Mouse (Mus musculus): ENCODE measurements around the gene R3hdm1. TPM values are rescaled to one million over a fixed set of nuclear protein-coding genes. Genes with fewer than 3 reads are reported as not detected.
"Not testable (repeated sequence)": the region's sequence is repeated elsewhere in the genome, so short reads cannot be mapped to it uniquely, and the experiment has no call there.

R3hdm1 gene
- polyA plus RNA-seq, 1 experiment from 2014 or later = 63.0 TPM

- Histone ChIP-seq H3K4me3 (ENCODE audit: low read depth, low read length) (peak overlapping the region; percentile 80), H3K9ac (ENCODE audit: low read length) (peak overlapping the region; percentile 40), H3K27ac (ENCODE audit: low read depth, low read length) (no peak overlapping the region), H3K27me3 (replicated peaks; ENCODE audit: control insufficient read depth, insufficient read depth, low read length) (no peaks in the 10 kb centered on the region), H3K4me2 (ENCODE audit: low read length) (peak overlapping the region; percentile 49), H3K9me3 (replicated peaks; ENCODE audit: control insufficient read depth, low read length) (no peaks in the 10 kb centered on the region), H3K36me3 (ENCODE audit: control insufficient read depth, insufficient read depth, low read length) (no peaks in the 10 kb centered on the region), H3K4me1 (ENCODE audit: control insufficient read depth, insufficient read depth, low read length) (peaks cover 13% of the 10 kb centered on the region)
- DNase-seq (ENCODE audit: low spot score) (peak; percentile 94), ATAC-seq (peak; percentile 16)
- under 1% methylated on average over 15 of the region's 15 CpGs for WGBS
These were observed 855 bp upstream of the R3hdm1 start for GRCm38 (mm10) chr1:128102251-128102640.

GRCm38 (mm10) chr1:128103520-128104088 is 503 bp downstream of the R3hdm1 start:
- ATAC-seq (peak; percentile 65), DNase-seq (ENCODE audit: low spot score) (peak; percentile 64)
- Histone ChIP-seq H3K36me3 (ENCODE audit: control insufficient read depth, insufficient read depth, low read length) (no peaks in the 10 kb centered on the region), H3K4me1 (ENCODE audit: control insufficient read depth, insufficient read depth, low read length) (peaks cover 13% of the 10 kb centered on the region), H3K27ac (ENCODE audit: low read depth, low read length) (peak overlapping the region; percentile 93), H3K9ac (ENCODE audit: low read length) (peak overlapping the region; percentile 93), H3K4me3 (ENCODE audit: low read depth, low read length) (peak overlapping the region; percentile 80), H3K27me3 (replicated peaks; ENCODE audit: control insufficient read depth, insufficient read depth, low read length) (no peaks in the 10 kb centered on the region), H3K9me3 (replicated peaks; ENCODE audit: control insufficient read depth, low read length) (no peaks in the 10 kb centered on the region), H3K4me2 (ENCODE audit: low read length) (peak overlapping the region; percentile 65)
- WGBS = 0% methylated on average over 24 of the region's 47 CpGs

- Histone ChIP-seq H3K36me3 (ENCODE audit: control insufficient read depth, insufficient read depth, low read length) (no peaks in the 10 kb centered on the region), H3K4me3 (ENCODE audit: low read depth, low read length) (no peak overlapping the region), H3K27ac (ENCODE audit: low read depth, low read length) (no peak overlapping the region), H3K4me1 (ENCODE audit: control insufficient read depth, insufficient read depth, low read length) (no peaks in the 10 kb centered on the region), H3K9ac (ENCODE audit: low read length) (no peak overlapping the region), H3K27me3 (replicated peaks; ENCODE audit: control insufficient read depth, insufficient read depth, low read length) (no peaks in the 10 kb centered on the region), H3K4me2 (ENCODE audit: low read length) (no peak overlapping the region), H3K9me3 (replicated peaks; ENCODE audit: control insufficient read depth, low read length) (peaks cover 4% of the 10 kb centered on the region; the same call in 1 of the 2 replicates)
- WGBS = 93% methylated on average over 4 of the region's 4 CpGs
- no peak for ATAC-seq
- DNase-seq (ENCODE audit: low spot score) = no peak
These were observed 18.0 kb downstream of the R3hdm1 start for GRCm38 (mm10) chr1:128120913-128121627.

GRCm38 (mm10) chr1:128136222-128136621 is 33.1 kb downstream of the R3hdm1 start:
- ATAC-seq = not testable (repeated sequence)

GRCm38 (mm10) chr1:128141039-128141438 is 37.9 kb downstream of the R3hdm1 start:
- no peak overlapping the region for H3K4me3 ChIP-seq (ENCODE audit: low read depth, low read length)
- ATAC-seq (0 out of 2 replicates have a peak, but pooled peaks have one; percentile 57), DNase-seq (ENCODE audit: low spot score) (peak; percentile 60)
- no peak overlapping the region for H3K4me2 ChIP-seq (ENCODE audit: low read length)
- no peaks in the 10 kb centered on the region for H3K27me3 ChIP-seq (replicated peaks; ENCODE audit: control insufficient read depth, insufficient read depth, low read length)
- H3K9ac ChIP-seq (ENCODE audit: low read length) = no peak overlapping the region
- H3K27ac ChIP-seq (ENCODE audit: low read depth, low read length) = no peak overlapping the region
- H3K9me3 ChIP-seq (replicated peaks; ENCODE audit: control insufficient read depth, low read length) = no peaks in the 10 kb centered on the region
- H3K4me1 ChIP-seq (ENCODE audit: control insufficient read depth, insufficient read depth, low read length) = no peaks in the 10 kb centered on the region
- H3K36me3 ChIP-seq (ENCODE audit: control insufficient read depth, insufficient read depth, low read length) = no peaks in the 10 kb centered on the region

More at GRCm38 (mm10) chr1:128136222-128136621, 33.1 kb downstream of the R3hdm1 start:
- not testable (repeated sequence) for H3K27me3 ChIP-seq (replicated peaks; ENCODE audit: control insufficient read depth, insufficient read depth, low read length); H3K4me2 ChIP-seq (ENCODE audit: low read length); DNase-seq (ENCODE audit: low spot score); H3K36me3 ChIP-seq (ENCODE audit: control insufficient read depth, insufficient read depth, low read length); H3K4me3 ChIP-seq (ENCODE audit: low read depth, low read length); H3K9ac ChIP-seq (ENCODE audit: low read length); H3K9me3 ChIP-seq (replicated peaks; ENCODE audit: control insufficient read depth, low read length); H3K4me1 ChIP-seq (ENCODE audit: control insufficient read depth, insufficient read depth, low read length); H3K27ac ChIP-seq (ENCODE audit: low read depth, low read length)

GRCm38 (mm10) chr1:128141737-128142136 is 38.6 kb downstream of the R3hdm1 start:
- Histone ChIP-seq H3K27me3 (replicated peaks; ENCODE audit: control insufficient read depth, insufficient read depth, low read length) (no peaks in the 10 kb centered on the region), H3K27ac (ENCODE audit: low read depth, low read length) (no peak overlapping the region), H3K9ac (ENCODE audit: low read length) (no peak overlapping the region), H3K9me3 (replicated peaks; ENCODE audit: control insufficient read depth, low read length) (no peaks in the 10 kb centered on the region), H3K4me1 (ENCODE audit: control insufficient read depth, insufficient read depth, low read length) (no peaks in the 10 kb centered on the region), H3K4me3 (ENCODE audit: low read depth, low read length) (no peak overlapping the region), H3K4me2 (ENCODE audit: low read length) (no peak overlapping the region), H3K36me3 (ENCODE audit: control insufficient read depth, insufficient read depth, low read length) (no peaks in the 10 kb centered on the region)
- peak; percentile 44; the same call in 1 of the 2 replicates for ATAC-seq
- peak; percentile 11 for DNase-seq (ENCODE audit: low spot score)

GRCm38 (mm10) chr1:128166956-128167355 is 63.9 kb downstream of the R3hdm1 start:
- no peaks in the 10 kb centered on the region for H3K4me1 ChIP-seq (ENCODE audit: control insufficient read depth, insufficient read depth, low read length)
- H3K27ac ChIP-seq (ENCODE audit: low read depth, low read length) = no peak overlapping the region
- no peaks in the 10 kb centered on the region for H3K9me3 ChIP-seq (replicated peaks; ENCODE audit: control insufficient read depth, low read length)
- ATAC-seq (no peak), DNase-seq (ENCODE audit: low spot score) (no peak)
- H3K27me3 ChIP-seq (replicated peaks; ENCODE audit: control insufficient read depth, insufficient read depth, low read length) = no peaks in the 10 kb centered on the region
- H3K4me3 ChIP-seq (ENCODE audit: low read depth, low read length) = no peak overlapping the region
- H3K9ac ChIP-seq (ENCODE audit: low read length) = no peak overlapping the region
- whole genome bisulfite sequencing = 90% methylated on average over 1 of the region's 1 CpGs
- no peak overlapping the region for H3K4me2 ChIP-seq (ENCODE audit: low read length)
- no peaks in the 10 kb centered on the region for H3K36me3 ChIP-seq (ENCODE audit: control insufficient read depth, insufficient read depth, low read length)

GRCm38 (mm10) chr1:128170104-128170503 is 67.0 kb downstream of the R3hdm1 start:
- H3K27me3 ChIP-seq (replicated peaks; ENCODE audit: control insufficient read depth, insufficient read depth, low read length) = no peaks in the 10 kb centered on the region
- no peak overlapping the region for H3K4me3 ChIP-seq (ENCODE audit: low read depth, low read length)
- ATAC-seq = no peak
- H3K9ac ChIP-seq (ENCODE audit: low read length) = no peak overlapping the region
- DNase-seq (ENCODE audit: low spot score) = no peak
- H3K27ac ChIP-seq (ENCODE audit: low read depth, low read length) = no peak overlapping the region
- no peaks in the 10 kb centered on the region for H3K9me3 ChIP-seq (replicated peaks; ENCODE audit: control insufficient read depth, low read length)
- no peaks in the 10 kb centered on the region for H3K4me1 ChIP-seq (ENCODE audit: control insufficient read depth, insufficient read depth, low read length)
- no peak overlapping the region for H3K4me2 ChIP-seq (ENCODE audit: low read length)
- H3K36me3 ChIP-seq (ENCODE audit: control insufficient read depth, insufficient read depth, low read length) = peaks cover 2% of the 10 kb centered on the region; the same call in 1 of the 2 replicates

- no peaks in the 10 kb centered on the region for H3K4me1 ChIP-seq (ENCODE audit: control insufficient read depth, insufficient read depth, low read length)
- H3K9me3 ChIP-seq (replicated peaks; ENCODE audit: control insufficient read depth, low read length) = no peaks in the 10 kb centered on the region
- WGBS = 85% methylated on average over 2 of the region's 2 CpGs
- H3K9ac ChIP-seq (ENCODE audit: low read length) = no peak overlapping the region
- H3K27me3 ChIP-seq (replicated peaks; ENCODE audit: control insufficient read depth, insufficient read depth, low read length) = no peaks in the 10 kb centered on the region
- no peak overlapping the region for H3K4me2 ChIP-seq (ENCODE audit: low read length)
- DNase-seq (ENCODE audit: low spot score) (no peak), ATAC-seq (no peak)
- H3K27ac ChIP-seq (ENCODE audit: low read depth, low read length) = no peak overlapping the region
- H3K4me3 ChIP-seq (ENCODE audit: low read depth, low read length) = no peak overlapping the region
- H3K36me3 ChIP-seq (ENCODE audit: control insufficient read depth, insufficient read depth, low read length) = peaks cover 46% of the 10 kb centered on the region
These were observed 88.3 kb downstream of the R3hdm1 start for GRCm38 (mm10) chr1:128191426-128191825.
